Mouse (Mus musculus) v-Abl transformed pro-B cells (cell line): ENCODE measurements at regions not wholly inside any gene's neighbourhood (a gene's known extent, or its start where the extent isn't known, plus 50 kb on each side); places are given as distances from the start of the nearest gene placed in this dataset.

Experiments used
- in situ Hi-C, 2 experiments: fragments of 400-800 bp; cut with MboI; formaldehyde crosslinking; loops; one replicate each; pipeline ENCODE4 v1.15.1; 2025; ENCODE audit not compliant: unreplicated experiment in 2 of 2

DNA sequence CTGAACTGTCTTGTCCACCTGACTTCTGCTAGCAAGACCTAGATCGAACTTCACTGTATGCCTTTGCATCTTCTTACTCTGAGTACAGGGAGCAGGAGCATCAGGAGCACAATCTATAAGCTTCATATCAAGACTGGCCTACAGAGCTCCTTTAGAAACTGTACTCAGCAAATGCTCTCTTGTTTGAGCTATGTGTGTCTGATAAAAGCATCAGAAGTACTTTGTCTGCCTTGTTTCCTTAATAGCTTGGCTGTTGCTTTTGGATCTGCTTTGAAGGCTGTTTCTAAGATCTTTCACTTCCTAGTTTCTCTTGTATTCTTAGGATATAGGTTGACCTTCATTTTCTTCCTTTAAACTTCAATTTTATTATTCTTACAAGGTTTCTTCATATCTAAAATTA is 175.3 kb upstream of the Cypt12 start:
- in situ Hi-C loops: no loop called here

DNA sequence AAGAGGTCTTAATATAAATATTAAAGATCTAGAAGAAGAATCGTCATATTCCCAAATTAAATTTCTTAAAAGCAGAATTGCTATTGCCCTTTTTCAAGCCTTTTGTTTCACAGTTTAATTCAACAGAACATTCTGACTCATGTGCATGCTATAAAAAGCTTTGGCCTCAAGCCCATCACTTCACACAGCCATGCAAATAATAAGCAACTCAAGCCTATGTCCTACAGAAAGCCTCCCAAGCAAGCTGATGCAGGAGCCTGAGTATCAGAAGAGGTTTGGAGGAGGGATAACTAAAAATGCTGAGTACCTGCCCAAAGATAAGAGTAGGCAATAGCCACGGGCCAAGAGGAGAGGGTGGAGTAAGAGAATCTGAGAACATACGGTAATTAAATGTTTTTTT is 169.1 kb upstream of the Cypt12 start:
- in situ Hi-C loops: no loop called here

DNA sequence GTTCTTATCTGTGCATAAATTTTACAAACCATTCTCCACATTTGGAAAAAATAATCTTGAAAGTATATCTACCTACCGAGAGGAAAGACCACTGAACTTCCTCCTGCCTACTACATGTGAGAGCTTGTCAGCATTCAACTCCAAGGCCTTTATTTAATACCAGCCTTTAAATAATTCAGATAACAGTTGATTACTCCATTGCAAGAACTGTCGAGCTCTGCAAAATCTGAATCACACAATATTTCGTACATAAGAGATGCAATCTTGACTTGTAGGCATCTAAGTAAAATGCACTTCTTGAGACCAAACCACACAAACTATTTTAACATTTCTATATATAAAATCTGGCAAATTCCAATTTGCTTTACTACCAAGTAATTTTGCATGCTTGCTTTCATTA is 164.1 kb upstream of the Cypt12 start:
- in situ Hi-C loops: no loop called here

DNA sequence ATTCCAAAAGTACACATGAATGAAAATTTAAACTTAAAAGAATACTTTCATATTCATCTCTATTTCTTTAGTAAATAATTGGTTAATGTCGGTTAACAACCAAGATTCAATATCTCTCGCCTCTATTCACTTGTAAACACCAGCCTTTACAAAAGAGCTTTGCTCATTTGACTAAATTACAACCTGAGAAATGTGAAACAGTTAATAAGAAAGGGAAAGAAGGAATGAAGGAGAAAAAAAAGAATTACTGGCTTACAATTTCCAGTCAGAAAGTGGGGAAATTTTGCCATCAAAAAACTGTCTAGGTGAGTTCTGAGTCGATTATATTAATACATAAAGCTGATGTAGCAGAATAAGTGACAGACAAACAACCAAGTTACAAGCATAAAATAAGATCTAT is 163.6 kb upstream of the Cypt12 start:
- in situ Hi-C loops: no loop called here

DNA sequence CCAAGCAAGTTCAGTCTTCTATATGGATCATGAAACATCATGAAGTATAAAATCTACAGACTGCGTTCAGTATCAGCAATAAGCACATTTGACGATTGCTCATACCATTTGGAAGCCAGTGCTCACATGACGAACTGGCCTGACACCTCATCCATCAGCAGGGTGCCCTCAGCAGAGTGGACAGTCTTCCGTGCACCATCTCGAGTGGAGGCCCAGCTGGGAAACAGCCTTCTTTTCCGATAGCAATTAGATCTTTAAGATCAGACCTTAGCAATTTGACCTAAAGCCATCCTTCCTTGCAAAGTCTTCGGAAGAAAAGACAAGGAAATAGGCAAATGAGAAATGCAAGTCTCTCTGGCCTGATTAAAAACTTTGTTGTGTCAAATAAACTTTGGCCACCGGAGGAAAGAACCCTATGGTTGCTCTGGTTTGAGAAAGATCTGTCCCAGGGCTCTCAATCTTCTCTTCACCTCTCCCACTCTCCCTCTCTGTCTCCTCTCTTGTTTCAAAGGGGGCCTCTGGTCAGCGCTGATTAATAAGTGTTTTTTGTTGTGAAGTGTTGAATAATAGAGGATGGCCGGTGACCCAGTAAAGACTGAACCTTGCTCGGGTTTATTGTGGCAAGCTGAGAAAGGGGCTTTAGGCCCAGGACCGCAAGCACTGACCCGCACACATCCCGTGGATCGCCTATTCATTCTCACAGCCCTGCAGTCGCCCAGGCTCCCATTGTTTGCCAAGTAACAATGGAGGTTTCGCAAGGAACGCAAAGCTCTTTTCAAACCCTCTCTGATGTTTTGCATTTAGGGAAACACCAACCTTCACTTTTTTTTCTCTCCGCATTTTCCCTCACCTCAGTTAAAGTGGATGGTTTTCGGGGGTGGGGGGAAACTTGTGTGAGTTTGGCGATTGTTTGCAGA is 162.8 kb upstream of the Cypt12 start:
- in situ Hi-C loops: no loop called here

DNA sequence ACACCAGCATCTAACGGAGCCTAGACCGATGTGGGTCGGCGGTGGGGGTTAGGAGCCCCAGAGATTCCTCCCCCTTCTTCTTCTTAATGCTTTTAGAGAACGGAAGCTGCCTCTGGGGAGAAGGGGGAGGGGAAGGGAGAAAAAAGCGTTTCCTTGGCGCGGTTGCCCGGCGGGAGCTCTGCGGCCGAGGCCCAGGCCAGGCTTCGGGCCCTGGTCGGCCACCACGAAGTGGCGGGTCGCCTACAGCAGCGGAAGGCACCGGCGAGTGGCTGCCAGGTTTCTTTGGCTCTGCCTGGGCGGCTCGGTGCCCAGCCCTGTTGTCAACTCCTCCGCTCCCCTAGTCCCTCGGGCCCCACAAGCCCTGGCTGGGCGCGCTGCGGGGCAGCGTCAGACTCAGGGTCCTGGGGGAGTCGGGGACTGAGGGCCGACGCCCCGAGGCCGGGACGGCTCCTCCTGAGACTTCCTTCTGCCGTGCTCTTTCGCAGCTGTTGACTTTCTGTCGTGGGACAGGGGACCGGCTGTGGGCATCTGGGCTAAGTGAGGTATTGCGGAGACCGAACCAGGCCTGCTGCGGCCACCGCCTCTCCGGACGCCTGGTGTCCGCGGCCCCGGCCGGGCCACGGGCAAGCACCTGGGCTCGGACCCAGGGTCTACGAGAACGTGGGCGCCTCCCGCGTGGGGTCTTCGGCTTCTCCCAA is 162.0 kb upstream of the Cypt12 start:
- in situ Hi-C loops: no loop called here

DNA sequence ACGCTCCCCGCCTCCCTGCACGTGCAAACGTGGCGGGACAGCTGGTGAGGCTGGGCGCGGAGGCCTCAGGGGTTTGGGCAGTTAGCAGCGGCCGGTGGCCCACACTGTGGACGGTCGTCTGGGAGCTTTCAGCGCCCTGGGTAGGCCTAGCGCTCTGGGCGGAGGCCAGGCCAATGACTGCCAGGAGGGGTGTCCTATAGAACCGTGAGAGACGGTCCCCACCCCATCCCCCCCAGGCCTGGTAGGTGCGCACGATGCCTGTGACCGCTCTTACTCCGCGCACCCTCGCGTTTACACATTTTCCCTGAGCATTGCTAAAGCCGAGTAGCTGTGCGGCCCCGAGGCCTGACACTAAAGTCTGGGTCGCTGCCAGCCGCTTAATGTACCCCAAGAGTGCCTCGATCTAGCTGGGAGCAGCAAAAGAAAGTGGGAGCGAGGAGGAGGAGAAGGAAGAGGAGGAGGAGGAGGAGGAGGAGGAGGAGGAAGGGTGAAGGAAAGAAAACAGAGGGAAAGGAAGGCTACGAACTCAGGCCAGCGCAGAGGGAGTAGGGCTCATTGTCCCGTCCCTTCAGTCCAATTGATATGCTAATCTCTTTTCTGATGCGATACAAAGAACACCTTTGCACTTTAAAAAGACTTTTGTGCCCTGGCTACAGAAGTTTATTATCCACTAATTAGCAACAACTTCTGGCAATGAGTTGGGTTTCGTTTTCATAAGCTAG is 161.3 kb upstream of the Cypt12 start:
- in situ Hi-C loops: no loop called here

DNA sequence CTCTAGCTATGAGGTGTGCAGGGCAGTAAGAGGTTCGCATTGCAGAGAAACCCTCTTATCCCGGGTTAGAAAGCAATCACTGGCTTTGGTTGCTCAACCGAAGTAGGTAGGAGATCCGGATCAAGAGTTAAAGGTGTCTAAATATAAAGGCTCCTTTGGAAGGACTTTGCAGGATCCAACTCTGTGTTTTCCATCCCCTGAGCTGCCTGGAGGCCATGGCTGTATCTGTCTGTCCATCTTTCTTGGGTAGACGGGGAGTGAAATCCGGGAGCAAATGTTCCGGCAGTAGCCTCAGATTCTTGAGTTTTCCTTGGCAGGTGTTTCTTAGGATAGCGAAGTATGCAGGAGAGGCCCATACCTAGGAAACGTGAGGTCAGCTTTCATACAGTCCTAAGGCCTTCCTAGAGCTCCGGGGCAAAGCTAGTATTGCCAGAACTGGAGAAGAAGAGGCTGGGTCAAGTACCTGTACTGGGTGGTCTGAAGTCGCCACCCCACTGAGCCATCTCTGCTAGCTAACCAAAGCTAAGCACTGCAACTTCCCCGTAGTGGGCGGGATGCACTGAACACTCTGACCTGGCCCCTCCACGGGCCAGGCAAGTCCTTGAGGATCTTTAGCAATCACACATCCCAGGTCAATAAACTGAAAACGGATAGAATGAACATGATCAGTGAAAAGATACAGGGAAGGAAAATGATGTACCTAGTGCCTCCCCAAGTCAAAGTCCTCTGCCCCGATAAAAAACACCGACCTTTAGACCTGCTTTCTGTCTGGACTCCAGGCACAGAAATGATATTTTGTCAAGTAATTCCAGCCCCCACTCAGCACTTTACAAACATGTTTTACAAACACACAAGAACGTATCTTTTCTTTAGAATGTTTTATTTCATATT is 160.5 kb upstream of the Cypt12 start:
- in situ Hi-C loops: no loop called here

DNA sequence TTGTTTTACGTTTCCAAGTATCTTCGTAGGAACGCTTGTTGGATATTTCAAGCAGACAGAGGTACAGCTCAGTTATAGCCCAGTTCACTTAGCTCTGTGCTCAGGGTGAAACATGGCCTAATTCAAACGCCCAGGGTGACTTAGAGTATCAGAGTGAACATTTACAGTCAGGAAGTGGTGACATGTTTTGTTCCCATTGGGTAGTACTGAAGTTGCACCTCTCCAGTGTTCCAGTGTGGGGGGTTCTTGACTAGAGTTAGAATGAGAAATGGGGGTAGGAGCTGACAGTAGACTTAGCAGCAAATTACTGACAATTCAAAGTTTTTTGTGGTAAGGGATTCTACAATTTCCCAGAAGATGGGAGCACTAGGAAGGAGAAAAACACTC is 159.9 kb upstream of the Cypt12 start:
- in situ Hi-C loops: no loop called here

DNA sequence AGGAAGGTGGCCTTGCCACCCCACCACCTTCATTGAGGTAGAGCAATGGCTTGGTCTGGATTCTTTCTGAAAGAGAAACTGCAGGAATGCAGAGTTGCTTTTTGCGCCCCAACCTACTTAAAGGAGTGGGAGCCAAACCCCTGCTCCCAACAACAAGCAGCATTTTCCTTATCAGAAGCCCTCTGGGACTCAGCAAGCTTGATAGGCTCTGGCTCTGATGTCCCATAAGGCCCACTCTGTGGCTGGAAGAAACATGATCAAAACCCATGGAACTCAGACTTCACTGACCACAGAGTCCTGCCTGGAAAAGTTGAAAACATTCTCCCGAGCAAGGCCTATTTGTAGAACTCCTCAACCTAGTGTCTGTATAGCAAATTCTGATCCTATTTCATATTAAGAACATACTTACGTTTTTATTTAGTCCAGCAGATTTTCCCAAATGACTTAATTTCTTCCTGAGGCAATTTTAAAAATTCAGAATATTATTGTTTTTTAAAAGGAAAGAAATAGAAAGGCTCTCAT is 159.4 kb upstream of the Cypt12 start:
- in situ Hi-C loops: no loop called here

DNA sequence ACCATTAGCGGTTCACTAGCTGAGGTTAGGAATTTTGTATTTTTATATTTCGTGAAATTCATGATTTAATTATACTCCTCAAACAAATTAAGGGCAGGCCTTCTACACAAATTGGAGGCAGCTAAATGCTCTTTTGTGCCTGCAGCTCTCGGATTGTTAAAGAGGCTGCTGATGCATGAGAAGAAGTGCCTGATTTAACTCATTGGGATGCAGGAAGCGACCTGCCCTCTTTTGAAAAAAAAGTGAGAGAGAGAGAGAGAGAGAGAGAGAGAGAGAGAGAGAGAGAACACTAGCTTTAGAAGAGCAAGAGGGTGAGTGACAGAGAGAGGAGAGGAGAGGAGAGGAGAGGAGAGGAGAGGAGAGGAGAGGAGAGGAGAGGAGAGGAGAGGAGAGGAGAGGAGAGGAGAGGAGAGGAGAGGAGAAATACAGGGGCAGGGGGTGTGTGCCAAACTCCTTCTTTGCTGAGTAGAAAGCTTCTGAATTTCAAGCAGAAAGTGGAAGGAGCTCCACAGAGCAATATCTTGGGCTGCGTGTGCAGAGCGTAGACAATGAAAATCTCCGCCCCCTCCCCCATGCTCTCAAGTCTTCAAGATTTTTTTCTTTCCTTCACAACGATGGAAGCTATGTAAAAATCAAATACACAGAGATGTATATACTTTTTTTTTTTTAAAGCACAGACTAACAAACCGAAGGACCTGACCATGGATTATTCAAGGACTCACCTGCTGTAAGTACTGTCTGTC is 158.6 kb upstream of the Cypt12 start:
- in situ Hi-C loops: no loop called here

DNA sequence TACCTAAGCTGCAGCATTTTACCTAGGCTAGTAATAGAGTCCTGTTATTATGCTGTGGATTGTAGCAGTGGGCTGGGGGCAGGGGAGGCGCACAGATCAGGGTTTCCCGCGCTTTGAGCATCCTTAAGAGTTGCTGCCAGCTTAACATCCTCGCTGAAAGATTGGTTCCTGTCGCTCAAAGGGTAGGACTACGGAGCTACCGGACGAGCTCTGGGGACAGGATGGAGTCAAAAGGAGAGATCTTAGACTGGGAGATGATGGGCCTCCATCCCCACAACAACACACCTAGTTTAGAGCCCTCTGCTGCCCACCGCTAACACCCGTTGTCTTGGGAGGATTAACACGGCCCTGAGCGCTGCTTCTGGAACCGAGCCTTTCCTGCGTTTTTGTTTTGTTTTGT is 157.9 kb upstream of the Cypt12 start:
- in situ Hi-C loops: no loop called here

DNA sequence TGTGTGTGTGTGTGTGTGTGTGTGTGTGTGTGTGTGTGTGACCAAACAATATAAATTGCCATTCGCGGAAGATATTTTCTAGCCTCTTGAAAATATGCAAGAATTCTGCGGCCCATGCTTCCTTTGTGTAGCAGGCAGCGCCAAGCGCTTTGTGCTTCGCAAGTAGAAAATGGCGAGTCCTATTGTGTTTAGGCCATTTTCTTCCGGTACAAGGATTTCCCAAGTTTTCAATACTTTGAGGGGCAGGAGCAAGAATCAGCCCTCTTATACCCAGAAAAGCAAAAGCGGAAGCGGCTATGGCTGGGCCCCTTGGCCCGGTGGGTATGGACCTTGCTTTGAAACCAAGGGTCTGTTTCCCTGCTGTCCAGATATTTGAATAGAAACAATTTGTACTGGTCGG is 157.4 kb upstream of the Cypt12 start:
- in situ Hi-C loops: no loop called here

DNA sequence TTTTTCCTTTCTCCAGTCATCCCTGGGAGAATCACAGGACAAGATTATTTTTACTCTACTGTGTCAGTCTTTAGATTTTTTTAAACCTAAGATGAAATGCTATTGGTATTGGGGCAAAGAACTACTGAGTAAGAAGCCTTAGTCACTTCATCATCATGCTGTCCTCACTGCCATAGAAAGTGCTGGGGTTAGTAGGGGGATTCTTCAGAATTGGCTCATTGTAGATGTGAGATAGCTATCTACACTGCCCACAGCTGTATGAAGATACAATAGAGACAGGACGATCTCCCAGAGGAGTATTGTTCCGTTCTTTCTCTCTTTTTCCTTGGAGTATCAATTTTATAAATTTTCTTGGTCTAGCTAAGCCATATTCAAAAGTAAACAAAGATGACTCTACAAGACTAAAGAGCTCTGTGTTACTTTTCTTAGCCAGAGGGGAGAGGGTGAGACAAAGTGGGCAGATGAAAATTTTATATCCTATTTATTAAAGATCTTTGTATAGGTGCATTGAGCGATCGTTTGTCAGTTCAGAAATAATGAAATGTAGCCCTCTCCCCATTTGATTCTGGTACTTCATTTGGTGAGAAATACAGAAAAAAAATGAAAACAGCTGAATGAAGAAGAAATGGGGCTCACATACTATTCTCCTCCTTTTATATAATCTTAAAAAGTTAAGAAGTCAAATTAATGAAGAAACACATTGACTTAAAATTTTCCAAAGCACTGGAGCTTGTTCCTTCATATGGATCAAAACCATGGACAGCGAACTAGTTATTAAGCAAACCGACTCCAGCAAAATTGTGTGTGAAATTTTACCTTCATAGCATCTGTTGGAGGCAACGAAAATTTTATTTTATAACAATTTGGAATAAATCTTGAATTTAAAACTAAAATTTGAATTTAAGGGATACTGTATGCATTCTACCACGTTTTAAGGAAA is 156.6 kb upstream of the Cypt12 start:
- in situ Hi-C loops: no loop called here

DNA sequence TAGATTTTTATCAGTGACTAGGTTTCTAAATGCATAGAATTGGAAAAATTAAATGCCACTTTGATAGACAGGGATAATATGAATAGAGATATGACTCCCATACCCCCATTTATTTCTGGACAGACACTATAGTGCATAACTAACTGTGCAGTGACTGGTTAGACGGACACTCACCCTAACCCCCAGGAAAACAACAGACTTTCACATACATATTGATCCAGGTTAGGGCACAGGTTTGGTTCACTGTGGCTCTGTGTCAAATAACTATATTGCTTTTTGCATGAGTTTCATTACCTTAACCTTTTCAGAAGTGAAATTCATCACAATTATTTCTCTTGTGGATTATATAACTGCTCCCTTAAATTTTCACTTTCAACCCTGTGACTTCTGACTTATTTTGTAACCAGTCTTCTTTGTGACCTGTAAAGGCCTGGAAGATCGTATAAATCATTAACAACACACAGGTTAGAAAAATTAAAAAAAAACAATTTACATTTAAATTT is 155.6 kb upstream of the Cypt12 start:
- in situ Hi-C loops: no loop called here

DNA sequence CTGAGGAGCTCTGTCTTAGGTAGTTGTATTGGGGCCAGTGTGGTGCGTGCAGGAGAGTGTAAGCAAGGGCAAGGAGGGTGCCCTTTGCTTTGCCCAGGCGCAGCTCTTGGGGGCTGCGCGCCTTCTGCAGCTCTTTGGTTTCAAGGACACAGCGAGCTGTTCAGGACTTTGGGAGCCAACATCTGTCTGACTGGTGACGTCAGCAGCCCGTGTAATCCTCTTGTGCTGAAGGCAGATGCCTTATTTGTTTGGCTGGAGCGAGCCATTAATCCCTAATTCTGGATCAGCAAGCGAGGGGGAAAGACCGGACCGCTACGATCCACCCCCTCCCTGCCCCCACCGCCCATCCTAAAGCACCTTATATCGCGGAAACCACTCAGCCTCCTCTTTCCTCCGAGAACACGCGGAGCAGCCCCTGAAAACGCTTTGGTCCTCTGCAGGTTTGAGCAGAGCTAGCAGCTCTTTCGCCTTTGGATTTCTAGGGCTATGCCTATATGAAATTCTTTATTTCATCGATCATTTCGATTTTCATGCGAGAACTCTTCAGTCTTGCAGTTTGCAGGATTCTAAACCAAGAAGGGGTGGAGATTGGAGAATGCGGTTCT is 154.5 kb upstream of the Cypt12 start:
- in situ Hi-C loops: no loop called here

DNA sequence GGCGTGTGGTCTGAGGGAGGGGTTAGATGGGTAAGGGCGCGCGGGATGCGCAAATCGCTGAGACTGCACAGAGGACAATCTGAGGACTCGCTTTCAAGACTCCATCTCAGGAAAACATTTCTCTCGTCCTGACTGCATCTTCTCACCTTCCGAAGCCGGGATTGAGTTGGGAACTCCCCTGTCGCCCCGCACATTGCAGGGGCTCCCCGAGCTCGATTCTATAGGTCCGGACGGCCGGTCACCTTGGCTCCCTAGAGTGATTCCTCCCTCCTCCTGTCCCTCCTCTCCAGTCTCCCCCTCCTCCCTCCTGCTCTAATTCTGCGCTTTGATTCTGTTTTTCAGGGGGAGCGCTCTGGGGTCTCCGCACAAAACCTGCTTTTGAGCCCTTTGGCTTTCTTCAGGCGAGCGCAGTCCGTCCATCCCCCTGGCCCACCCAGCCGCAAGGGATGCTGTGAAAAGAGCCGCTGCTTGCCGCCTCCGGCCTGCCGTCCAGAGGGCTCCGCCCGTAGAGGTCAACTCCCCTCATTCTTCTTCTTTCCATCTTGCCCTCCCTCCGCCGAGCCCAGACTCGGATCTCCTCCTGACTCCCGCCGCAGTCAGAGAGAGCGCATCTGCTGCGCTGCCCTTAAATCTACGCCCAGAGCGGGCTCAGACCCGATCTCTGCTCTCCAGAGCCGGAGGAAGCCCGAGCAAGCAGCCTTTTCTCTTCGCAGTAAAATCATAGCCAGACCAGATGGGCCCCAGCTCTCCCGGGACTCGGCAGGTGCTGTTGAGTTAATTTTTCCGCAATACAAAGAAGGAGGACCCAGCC is 153.8 kb upstream of the Cypt12 start:
- in situ Hi-C loops: no loop called here
